In the genomic region with DNA sequence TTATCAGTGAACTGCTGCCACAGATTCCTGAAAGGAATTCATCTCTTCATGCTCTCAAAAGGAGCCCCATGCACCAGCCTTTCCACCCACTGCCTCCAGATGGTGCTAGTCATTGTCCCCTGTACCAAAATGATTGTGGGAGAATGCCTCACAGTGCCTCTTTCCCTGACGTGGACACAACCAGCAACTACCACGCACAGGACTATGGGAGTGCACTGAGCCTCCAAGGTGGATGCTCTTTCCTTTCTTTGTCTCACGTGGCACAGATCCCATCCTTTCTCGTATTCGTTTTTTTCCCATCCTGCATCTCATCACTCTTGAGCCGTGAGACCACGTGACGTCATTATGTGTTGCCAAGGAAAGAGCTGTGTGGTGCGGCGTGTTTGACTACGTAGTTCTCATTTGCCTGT, we compare ENCODE assay signal across 8 mouse cellular contexts.
A peak's percentile ranks its signal among the peaks of the same experiment; 100 is the strongest.
DNase-seq lines count a peak whose midpoint lies in the region; ATAC-seq and TF ChIP-seq lines count a peak whose summit lies in the region.

No protein-coding gene starts in this region.

- H3K36me3 ChIP-seq in ES-E14 (ENCODE audit: control insufficient read depth, insufficient read depth, low read length, poor library complexity, severe bottlenecking): no peaks in the 10 kb centered on the region
- H3K36me3 ChIP-seq in heart, embryonic 10.5 days: peaks cover 63% of the 10 kb centered on the region
- no peaks in the 10 kb centered on the region for H3K36me3 ChIP-seq in lung, embryonic 16.5 days (ENCODE audit: control insufficient read depth, insufficient read depth, low read length)

- H3K9me3 ChIP-seq in ES-E14 (ENCODE audit: control insufficient read depth, insufficient read depth, low read depth, low read length): no peaks in the 10 kb centered on the region
- no peaks in the 10 kb centered on the region for H3K9me3 ChIP-seq in heart, embryonic 10.5 days
- H3K9me3 ChIP-seq in lung, embryonic 16.5 days (ENCODE audit: control insufficient read depth, low read length): no peaks in the 10 kb centered on the region

- no peak overlapping the region for H3K9ac ChIP-seq in ES-E14 (ENCODE audit: insufficient read depth, low read depth, low read length, poor library complexity, severe bottlenecking)
- no peak overlapping the region for H3K9ac ChIP-seq in lung, embryonic 16.5 days (ENCODE audit: low read length)

- no peaks in the 10 kb centered on the region for H3K27me3 ChIP-seq in heart, embryonic 10.5 days (ENCODE audit: insufficient read depth, poor library complexity, severe bottlenecking)
- H3K27me3 ChIP-seq in lung, embryonic 16.5 days (ENCODE audit: control insufficient read depth, insufficient read depth, low read depth, low read length): no peaks in the 10 kb centered on the region

- 0 out of 4 replicates have a peak, but pooled peaks cover 0 to 3% of the 10 kb centered on the region in 2 experiments for H3K4me1 ChIP-seq in ES-E14 (ENCODE audit: control insufficient read depth in 2 of 2, insufficient read depth in 2 of 2, low read length in 2 of 2, poor library complexity in 1 of 2)
- H3K4me1 ChIP-seq in heart, embryonic 10.5 days: peaks cover 2% of the 10 kb centered on the region; the same call in 1 of the 2 replicates
- H3K4me1 ChIP-seq in lung, embryonic 16.5 days (replicated peaks; ENCODE audit: control insufficient read depth, insufficient read depth, low read length): no peaks in the 10 kb centered on the region

- WGBS in heart, embryonic 10.5 days: 63% methylated on average over 11 of the region's 11 CpGs
- WGBS in lung, embryonic 16.5 days: 53% methylated on average over 11 of the region's 11 CpGs

- H3K27ac ChIP-seq in ES-E14 (ENCODE audit: insufficient read depth, low read depth, low read length, poor library complexity, severe bottlenecking): no peak overlapping the region
- no peak overlapping the region for H3K27ac ChIP-seq in heart, embryonic 10.5 days
- H3K27ac ChIP-seq in lung, embryonic 16.5 days (ENCODE audit: low read length): no peak overlapping the region

- 0 out of 4 replicates have a peak overlapping the region, but pooled peaks of 1 of the 2 experiments have one; percentile 10 for H3K4me3 ChIP-seq in ES-E14 (ENCODE audit: insufficient read depth in 1 of 2, low read depth in 1 of 2, low read length in 2 of 2, poor library complexity in 1 of 2, severe bottlenecking in 1 of 2)
- H3K4me3 ChIP-seq in heart, embryonic 10.5 days: no peak overlapping the region
- H3K4me3 ChIP-seq in lung, embryonic 16.5 days (ENCODE audit: low read length): peak overlapping the region; percentile 20

- DNase-seq in 416B (ENCODE audit: low read depth) (peak; percentile 14), ES-E14 (ENCODE audit: low read depth, low spot score) (peak; percentile 65)
- DNase-seq in embryo, embryonic 11 days: peak; percentile 63
- peak; percentile 79 for DNase-seq in heart, embryonic 10.5 days (ENCODE audit: low spot score)
- peak; percentile 48 for DNase-seq in kidney, postnatal 14 days
- peak; percentile 63 for DNase-seq in right cerebral cortex, postnatal 25 days

- in situ Hi-C loops in ES-E14 (cut with MboI; ENCODE audit: low sequenced_read_pairs in 2 of 2, unreplicated experiment in 2 of 2): no loop called here

- peak; percentile 23; the same call in 1 of the 2 replicates for ATAC-seq in lung, embryonic 16.5 days (ENCODE audit: low read depth)
- ATAC-seq in erythroid progenitor cell, adult 5-6 weeks (replicated peaks; ENCODE audit: low FRiP score, poor library complexity, severe bottlenecking): no peak

- H3K4me2 ChIP-seq in lung, embryonic 16.5 days (ENCODE audit: low read depth, low read length): peak overlapping the region; percentile 37

TF ChIP-seq in ES-E14, 5 proteins besides CTCF, POLR2A, EP300 and RAD21:
- TF ChIP-seq CHD2 (IDR thresholded peaks at IDR 0.05; ENCODE audit: low read depth, low read length) (no peak), MAFK (IDR thresholded peaks at IDR 0.05; ENCODE audit: insufficient read depth, low read depth, low read length) (no peak), HCFC1 (IDR thresholded peaks at IDR 0.05; ENCODE audit: borderline replicate concordance, insufficient read depth, low read length) (0 out of 2 replicates have a peak, but pooled peaks have one; percentile 20), ZNF384 (IDR thresholded peaks at IDR 0.05; ENCODE audit: low read depth, low read length) (no peak), ZC3H11A (IDR thresholded peaks at IDR 0.05; ENCODE audit: borderline replicate concordance, low read depth, low read length) (peak; percentile 58; the same call in 1 of the 2 replicates)

Comparison
In these comparisons a context has a peak if more than half of its experiments do, and no peak if none do; other contexts are left out.
1. DNase-seq: peak in every context shown above with its lines; median percentile 79 in heart, embryonic 10.5 days; 65 in ES-E14; 63 in embryo, embryonic 11 days; 63 in right cerebral cortex, postnatal 25 days; 48 in kidney, postnatal 14 days; 14 in 416B.